Mouse (Mus musculus) heart, postnatal 0 days (tissue): Measurements from ENCODE around the gene Tlx3. TPM values are rescaled to one million over a fixed set of nuclear protein-coding genes. Genes with fewer than 3 reads are reported as not detected.

ENCODE experiments used
- ATAC-seq: fragments of 200-750 bp; cut with Nextera tagmentation; 2 replicates; pipeline ENCODE4 v1.8.0; 2017; ENCODE audit warnings: low read depth, moderate number of reproducible peaks, moderate library complexity; ENCODE audit not compliant: insufficient read depth
- DNase-seq: peaks from one replicate; pipeline ENCODE4 v3.0.0-alpha.2; 2016; ENCODE audit warnings: low spot score
- H3K27ac ChIP-seq: fragments of 300-500 bp; sonication (generic); 2 replicates; pipeline ENCODE4 v1.5.1; 2014; ENCODE audit warnings: low read depth, mild to moderate bottlenecking
- H3K27me3 ChIP-seq: fragments of 300-500 bp; sonication (generic); 2 replicates; pipeline ENCODE4 v1.6.1; 2014; ENCODE audit warnings: low read length, mixed read lengths; ENCODE audit not compliant: control insufficient read depth, insufficient read depth
- H3K36me3 ChIP-seq: fragments of 300-500 bp; sonication (generic); replicated peaks from 2 replicates; pipeline ENCODE4 v1.6.1; 2014; ENCODE audit warnings: low read length, mixed read lengths; ENCODE audit not compliant: control insufficient read depth, insufficient read depth
- H3K4me1 ChIP-seq: fragments of 300-500 bp; sonication (generic); 2 replicates; pipeline ENCODE4 v1.6.1; 2014; ENCODE audit warnings: antibody characterized with exemption; ENCODE audit not compliant: control insufficient read depth, insufficient read depth
- H3K4me2 ChIP-seq: fragments of 300-500 bp; sonication (generic); 2 replicates; pipeline ENCODE4 v1.6.1; 2014; ENCODE audit warnings: low read depth, mild to moderate bottlenecking, low read length, moderate library complexity
- H3K4me3 ChIP-seq: fragments of 300-500 bp; sonication (generic); 2 replicates; pipeline ENCODE4 v1.5.1; 2014; ENCODE audit warnings: low read depth, low read length
- H3K9ac ChIP-seq: fragments of 300-500 bp; sonication (generic); replicated peaks from 2 replicates; pipeline ENCODE4 v1.6.1; 2014; ENCODE audit warnings: low read depth, low read length, mixed read lengths
- H3K9me3 ChIP-seq: fragments of 300-500 bp; sonication (generic); replicated peaks from 2 replicates; pipeline ENCODE4 v1.6.1; 2016; ENCODE audit warnings: low read length; ENCODE audit not compliant: control insufficient read depth
- CTCF ChIP-seq: IDR thresholded peaks from 2 replicates; pipeline ENCODE4 v1.5.1; 2016; ENCODE audit warnings: antibody characterized with exemption, control low read depth, low read depth
- EP300 ChIP-seq: IDR thresholded peaks from 2 replicates; pipeline ENCODE4 v1.6.1; 2016; ENCODE audit warnings: antibody characterized with exemption, low read depth
- WGBS: fragments of 180-500 bp; shearing (Covaris S2); extraction: QIAGEN DNeasy Blood & Tissue Kit; methylation state at CpG from one replicate; pipeline ENCODE4 v1.1.7; 2014; 5-methylcytosine and 5-hydroxymethylcytosine counted together
- polyA plus RNA-seq: library from polyadenylated mRNA; unstranded; fragments of >200 nt; fragmentation: Nextera tagmentation; extraction: Ambion mirVana; gene quantifications from 2 replicates; pipeline ENCODE4 v1.2.1, GENCODE M21; 2015
- total RNA-seq: library from RNA; depleted of rRNA; stranded (reverse); fragments of >200 nt; gene quantifications from 2 replicates; pipeline ENCODE4 v1.2.3, GENCODE M21; 2014; ENCODE audit warnings: low replicate concordance

Tlx3 gene
- total and polyA plus RNA-seq, 2 experiments from 2014 or later, result not detected

GRCm38 (mm10) chr11:33170489-33170888, 32.9 kb downstream of the Tlx3 start:
- no peaks in the 10 kb centered on the region for H3K36me3 ChIP-seq
- whole genome bisulfite sequencing, result 12% methylated on average over 9 of the region's 9 CpGs
- no peaks in the 10 kb centered on the region for H3K4me1 ChIP-seq
- peaks cover 10% of the 10 kb centered on the region for H3K27me3 ChIP-seq
- no peak overlapping the region for H3K9ac ChIP-seq
- no peak for ATAC-seq
- no peaks in the 10 kb centered on the region for H3K9me3 ChIP-seq
- TF ChIP-seq CTCF (peak; percentile 66), EP300 (no peak)
- H3K4me3 ChIP-seq, result no peak overlapping the region
- DNase-seq, result peak; percentile 18
- no peak overlapping the region for H3K4me2 ChIP-seq
- no peak overlapping the region for H3K27ac ChIP-seq

GRCm38 (mm10) chr11:33162998-33163506, 40.3 kb downstream of the Tlx3 start, which contains the start of gene Npm1:
Npm1 (minus strand) TSS chr11:33163206.
- peak within 1 kb of the TSS; percentile 93 for H3K4me3 ChIP-seq
- peak; percentile 100 for DNase-seq
- no peaks in the 10 kb centered on the region for H3K9me3 ChIP-seq
- peak within 1 kb of the TSS; percentile 92 for H3K9ac ChIP-seq
- no peaks in the 10 kb centered on the region for H3K27me3 ChIP-seq
- peak within 1 kb of the TSS; percentile 78 for H3K4me2 ChIP-seq
- peak within 1 kb of the TSS; percentile 87 for H3K27ac ChIP-seq
- peaks cover 10% of the 10 kb centered on the region for H3K4me1 ChIP-seq
- peaks cover 26% of the 10 kb centered on the region for H3K36me3 ChIP-seq
- peak; percentile 81; the same call in 1 of the 2 replicates for TF ChIP-seq EP300
- no peak for TF ChIP-seq CTCF
- ATAC-seq, result peak; percentile 97
- 5% methylated on average over 47 of the region's 49 CpGs for WGBS

GRCm38 (mm10) chr11:33162211-33162997, 41.0 kb downstream of the Tlx3 start:
- TF ChIP-seq EP300 (no peak; the same call in 1 of the 2 replicates), CTCF (no peak)
- Histone ChIP-seq H3K27ac (peak overlapping the region; percentile 87), H3K4me3 (peak overlapping the region; percentile 93)

GRCm38 (mm10) chr11:33159741-33160140, 43.6 kb downstream of the Tlx3 start:
- Histone ChIP-seq H3K4me1 (peaks cover 10% of the 10 kb centered on the region), H3K4me2 (no peak overlapping the region), H3K27ac (no peak overlapping the region), H3K36me3 (peaks cover 50% of the 10 kb centered on the region), H3K9ac (no peak overlapping the region), H3K4me3 (no peak overlapping the region), H3K9me3 (no peaks in the 10 kb centered on the region), H3K27me3 (no peaks in the 10 kb centered on the region)
- 88% methylated on average over 3 of the region's 3 CpGs for WGBS
- DNase-seq (no peak), ATAC-seq (no peak)
- TF ChIP-seq EP300, result no peak
- no peak for TF ChIP-seq CTCF

More at GRCm38 (mm10) chr11:33162211-33162997, 41.0 kb downstream of the Tlx3 start:
- 2% methylated on average over 51 of the region's 53 CpGs for WGBS
- ATAC-seq (peak; percentile 49), DNase-seq (peak; percentile 53)
- Histone ChIP-seq H3K4me2 (peak overlapping the region; percentile 78), H3K9ac (peak overlapping the region; percentile 92), H3K27me3 (no peaks in the 10 kb centered on the region), H3K9me3 (no peaks in the 10 kb centered on the region), H3K4me1 (peaks cover 10% of the 10 kb centered on the region), H3K36me3 (peaks cover 32% of the 10 kb centered on the region)

- Histone ChIP-seq H3K4me3 (no peak overlapping the region), H3K27ac (no peak overlapping the region), H3K4me2 (no peak overlapping the region), H3K4me1 (peaks cover 10% of the 10 kb centered on the region), H3K9me3 (no peaks in the 10 kb centered on the region), H3K9ac (no peak overlapping the region), H3K27me3 (no peaks in the 10 kb centered on the region), H3K36me3 (peaks cover 66% of the 10 kb centered on the region)
- ATAC-seq, result no peak
- TF ChIP-seq CTCF, result no peak
- TF ChIP-seq EP300, result no peak
- DNase-seq, result no peak
- WGBS, result 71% methylated on average over 2 of the region's 2 CpGs
Measured at GRCm38 (mm10) chr11:33157453-33158196, 45.8 kb downstream of the Tlx3 start.
